ENCODE assay signal across 8 mouse cellular contexts in the genomic region with DNA sequence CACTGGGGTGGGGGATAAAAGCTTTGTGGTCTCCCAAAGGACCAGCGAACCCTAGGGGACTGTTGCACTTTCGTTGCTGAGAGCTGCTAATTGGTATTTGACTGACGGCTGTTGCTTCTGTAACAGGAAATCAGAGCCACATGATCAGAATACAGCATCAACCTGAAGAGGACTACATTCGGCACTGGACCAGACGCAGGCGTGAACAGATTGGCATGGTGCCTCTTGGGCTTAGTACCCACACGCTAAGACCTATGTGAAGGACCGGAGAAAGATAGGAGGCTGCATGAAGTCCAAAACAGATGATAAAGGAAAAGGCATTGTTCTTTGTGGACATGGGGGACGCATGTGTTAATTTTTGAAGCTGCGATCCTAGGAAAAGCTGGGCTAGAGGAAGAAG. TPM values are rescaled to one million over a fixed set of nuclear protein-coding genes. Genes with fewer than 3 reads are reported as not detected.
DNase-seq lines count a peak whose midpoint lies in the region; ATAC-seq and TF ChIP-seq lines count a peak whose summit lies in the region.

No protein-coding gene starts in this region.

- no peak overlapping the region for H3K4me2 ChIP-seq in CH12.LX (ENCODE audit: insufficient read depth, low read depth, poor library complexity, severe bottlenecking)
- H3K4me2 ChIP-seq in neural tube, embryonic 15.5 days, result peak overlapping the region; percentile 88

- H3K4me1 ChIP-seq in CH12.LX (ENCODE audit: control insufficient read depth in 1 of 2, insufficient read depth in 2 of 2), result peaks cover 0 to 5% of the 10 kb centered on the region in 2 experiments; a peak in 2 of 4 replicates
- peaks cover 31% of the 10 kb centered on the region for H3K4me1 ChIP-seq in neural tube, embryonic 15.5 days

- no peak overlapping the region for H3K27ac ChIP-seq in CH12.LX (ENCODE audit: insufficient read depth, low read depth)
- H3K27ac ChIP-seq in neural tube, embryonic 15.5 days (replicated peaks), result peak overlapping the region; percentile 98

- no peak overlapping the region for H3K9ac ChIP-seq in CH12.LX (ENCODE audit: insufficient read depth, low read depth)
- peak overlapping the region; percentile 96 for H3K9ac ChIP-seq in neural tube, embryonic 15.5 days (replicated peaks)

- ATAC-seq in cerebellum, adult (ENCODE audit: insufficient number of reproducible peaks, low FRiP score, low TSS enrichment), result peak; percentile 42
- ATAC-seq in neural tube, embryonic 15.5 days (ENCODE audit: low FRiP score), result peak; percentile 68

- no peak for TF ChIP-seq CTCF in CH12.LX (conservative IDR thresholded peaks at IDR 0.05 in 1 of 2, IDR thresholded peaks at IDR 0.05 in 1 of 2; ENCODE audit: low read depth in 2 of 2, low read length in 2 of 2)

- H3K4me3 ChIP-seq in CH12.LX (replicated peaks in 1 of 3; ENCODE audit: low read depth in 2 of 3, low read length in 2 of 3, poor library complexity in 1 of 3), result no peak overlapping the region
- peak overlapping the region; percentile 89 for H3K4me3 ChIP-seq in neural tube, embryonic 15.5 days (replicated peaks)

- TF ChIP-seq EP300 in CH12.LX (IDR thresholded peaks at IDR 0.05; ENCODE audit: low read length), result no peak

- H3K27me3 ChIP-seq in CH12.LX (replicated peaks), result no peaks in the 10 kb centered on the region
- peaks cover 3% of the 10 kb centered on the region; the same call in 1 of the 2 replicates for H3K27me3 ChIP-seq in neural tube, embryonic 15.5 days (replicated peaks)

- in situ Hi-C loops in CH12.LX (cut with MboI; ENCODE audit: low pct_ligation_motif_present, low pct_unique_long_range_greater_than_20kb, low sequenced_read_pairs), result no loop called here

- TF ChIP-seq POLR2A in CH12.LX (IDR thresholded peaks at IDR 0.05; ENCODE audit: low read depth, low read length), result no peak

- H3K79me2 ChIP-seq in CH12.LX (replicated peaks; ENCODE audit: control insufficient read depth, extremely low read depth, insufficient read depth, poor library complexity, severe bottlenecking), result no peaks in the 10 kb centered on the region

- H3K9me3 ChIP-seq in CH12.LX (replicated peaks; ENCODE audit: low read length), result peaks cover 11% of the 10 kb centered on the region
- H3K9me3 ChIP-seq in neural tube, embryonic 15.5 days (replicated peaks), result no peaks in the 10 kb centered on the region

- 14% methylated on average over 10 of the region's 10 CpGs for WGBS in neural tube, embryonic 15.5 days

- TF ChIP-seq RAD21 in CH12.LX (IDR thresholded peaks at IDR 0.05; ENCODE audit: low read depth, low read length), result no peak

- DNase-seq in CH12.LX (ENCODE audit: extremely low read depth), result peak; percentile 17
- DNase-seq in forelimb bud, embryonic 11.5 days (ENCODE audit: low read depth, low spot score), result peak; percentile 8
- DNase-seq in left cerebral cortex, postnatal 25 days (ENCODE audit: low spot score in 2 of 2), result peak; percentile 43 to 62
- no peak for DNase-seq in spleen, adult 12 weeks (ENCODE audit: low spot score)
- DNase-seq in gastrocnemius, postnatal 4 days (ENCODE audit: low spot score in 2 of 2), result no peak
- no peak for DNase-seq in spleen, postnatal 10 days (ENCODE audit: low spot score in 2 of 2)

- intact Hi-C loops in left cerebral cortex, postnatal 25 days (cut with DNase I), result loop anchor here (5.0 kb wide), 1 partner anchor 110 kb away; a partner anchor contains a TSS

- dilution Hi-C loops in CH12.LX (cut with MboI; ENCODE audit: extremely low pct_ligation_motif_present, extremely low pct_unique_long_range_greater_than_20kb, low sequenced_read_pairs), result no loop called here

- H3K36me3 ChIP-seq in CH12.LX (replicated peaks in 1 of 2; ENCODE audit: control insufficient read depth in 1 of 2, insufficient read depth in 1 of 2, low read length in 1 of 2), result no peaks in the 10 kb centered on the region
- no peaks in the 10 kb centered on the region for H3K36me3 ChIP-seq in neural tube, embryonic 15.5 days

TF ChIP-seq in CH12.LX, 34 proteins besides CTCF, POLR2A, EP300 and RAD21:
- TF ChIP-seq ZKSCAN1 (IDR thresholded peaks at IDR 0.05; ENCODE audit: borderline replicate concordance, low read depth, low read length) (no peak), BHLHE40 (IDR thresholded peaks at IDR 0.05; ENCODE audit: low read depth, low read length) (no peak), ELF1 (IDR thresholded peaks at IDR 0.05; ENCODE audit: low read depth, low read length) (no peak), MAX (IDR thresholded peaks at IDR 0.05; ENCODE audit: low read length) (no peak), MXI1 (IDR thresholded peaks at IDR 0.05; ENCODE audit: low read depth, low read length) (no peak), KAT2A (IDR thresholded peaks at IDR 0.05; ENCODE audit: insufficient replicate concordance, low read length) (no peak), TBP (conservative IDR thresholded peaks at IDR 0.05; ENCODE audit: low read depth, low read length) (no peak), UBTF (IDR thresholded peaks at IDR 0.05; ENCODE audit: low read depth, low read length) (no peak), JUN (IDR thresholded peaks at IDR 0.05; ENCODE audit: insufficient read depth, low read depth, low read length) (no peak), E2F4 (IDR thresholded peaks at IDR 0.05; ENCODE audit: insufficient replicate concordance, low read depth, low read length) (no peak), ZNF384 (IDR thresholded peaks at IDR 0.05; ENCODE audit: low read depth, low read length) (no peak), PAX5 (IDR thresholded peaks at IDR 0.05; ENCODE audit: low read length) (no peak), CHD1 (IDR thresholded peaks at IDR 0.05; ENCODE audit: low read depth, low read length) (no peak), POLR2AphosphoS2 (IDR thresholded peaks at IDR 0.05; ENCODE audit: low read depth, low read length) (no peak), NRF1 (IDR thresholded peaks at IDR 0.05; ENCODE audit: low read depth, low read length) (no peak), CHD2 (IDR thresholded peaks at IDR 0.05; ENCODE audit: low read length) (no peak), MAFK (IDR thresholded peaks at IDR 0.05; ENCODE audit: insufficient replicate concordance, low read length) (no peak), MEF2A (IDR thresholded peaks at IDR 0.05; ENCODE audit: borderline replicate concordance, low read depth, low read length) (no peak), NELFE (IDR thresholded peaks at IDR 0.05; ENCODE audit: low read depth, low read length) (no peak)

RNA-seq across cellular contexts. Expression of a gene that starts 4.5 kb away (rescaled TPM):
- total RNA-seq in CH12.LX (2012; rRNA removed), result not detected in 2 replicates
- not detected in 2 replicates for total RNA-seq in CH12.LX (2014; rRNA removed)
- polyA plus RNA-seq in CH12.LX (2012; ENCODE audit: insufficient read length, low read depth), result not detected in 2 replicates
- total RNA-seq in left cerebral cortex, postnatal 25 days (2021), result 10 to 100 TPM; 37.3 to 38.0 TPM
- 21.8 and 30.5 TPM in 2 replicates for polyA plus RNA-seq in neural tube, embryonic 15.5 days (2015; fragmentation: Nextera tagmentation; extraction: Ambion mirVana)
- total RNA-seq in gastrocnemius, postnatal 4 days (2021), result under 1 TPM; 0.29 to 0.44 TPM

Comparison
In these comparisons a context has a peak if more than half of its experiments do, and no peak if none do; other contexts are left out.
1. DNase-seq: peak in CH12.LX (single experiment), forelimb bud, embryonic 11.5 days (single experiment) and left cerebral cortex, postnatal 25 days (2 of 2); none in spleen, adult 12 weeks (single experiment), gastrocnemius, postnatal 4 days (0 of 2) and spleen, postnatal 10 days (0 of 2).
2. RNA of a gene that starts 4.5 kb away (total RNA-seq): 37.3 to 38.0 TPM in left cerebral cortex, postnatal 25 days; 0.29 to 0.44 TPM in gastrocnemius, postnatal 4 days and not detected in CH12.LX; every median in the first group is over 10 times any median in the second.